Mouse (Mus musculus) MEL (cell line): ENCODE measurements around the gene Nudt9. TPM values are rescaled to one million over a fixed set of nuclear protein-coding genes. Genes with fewer than 3 reads are reported as not detected.

ENCODE experiments used
- DNase-seq: peaks from one replicate; pipeline ENCODE4 v3.0.0; 2011; ENCODE audit warnings: low read depth, low spot score
- H3K27ac ChIP-seq: 2 replicates; pipeline ENCODE4 v1.5.1; 2012; ENCODE audit warnings: low read depth, mild to moderate bottlenecking, control low read depth, low read length, moderate library complexity; ENCODE audit not compliant: control insufficient read depth
- H3K27me3 ChIP-seq, 2 experiments: fragments of 150-350 bp in 1 of 2; sonication (generic) in 1 of 2; 2 replicates each; pipeline ENCODE4 v1.6.1; 2012; ENCODE audit warnings: low read length in 2 of 2, mild to moderate bottlenecking in 2 of 2, improper control_type of control experiment in 1 of 2, moderate library complexity in 1 of 2; ENCODE audit not compliant: insufficient read depth in 2 of 2, control insufficient read depth in 1 of 2
- H3K36me3 ChIP-seq, 2 experiments: 2 replicates each; pipeline ENCODE4 v1.6.1; 2012 to 2014; ENCODE audit warnings: low read length in 2 of 2, improper control_type of control experiment in 1 of 2, inconsistent platforms in 1 of 2, mild to moderate bottlenecking in 1 of 2; ENCODE audit not compliant: insufficient read depth in 2 of 2, control insufficient read depth in 1 of 2
- H3K4me1 ChIP-seq, 2 experiments: fragments of 150-350 bp in 1 of 2; sonication (generic) in 1 of 2; 2 replicates each; pipeline ENCODE4 v1.6.1; 2012; ENCODE audit warnings: low read length in 2 of 2, improper control_type of control experiment in 1 of 2, mild to moderate bottlenecking in 1 of 2; ENCODE audit not compliant: insufficient read depth in 2 of 2, control insufficient read depth in 1 of 2
- H3K4me3 ChIP-seq, 2 experiments: fragments of 150-350 bp in 1 of 2; sonication (generic) in 1 of 2; 2 replicates each; pipeline ENCODE4 v1.5.1; 2012; ENCODE audit warnings: low read depth in 2 of 2, low read length in 2 of 2, mild to moderate bottlenecking in 2 of 2, moderate library complexity in 2 of 2, control low read depth in 1 of 2, improper control_type of control experiment in 1 of 2; ENCODE audit not compliant: control insufficient read depth in 1 of 2, insufficient read depth in 1 of 2
- H3K79me2 ChIP-seq: 2 replicates; pipeline ENCODE4 v1.6.1; 2012; ENCODE audit warnings: mild to moderate bottlenecking, low read length, moderate library complexity; ENCODE audit not compliant: control insufficient read depth, poor library complexity, insufficient read depth
- H3K9ac ChIP-seq: 2 replicates; pipeline ENCODE4 v1.6.1; 2012; ENCODE audit warnings: low read depth, mild to moderate bottlenecking, control low read depth, low read length, moderate library complexity; ENCODE audit not compliant: control insufficient read depth, poor library complexity, severe bottlenecking
- H3K9me3 ChIP-seq: fragments of 150-350 bp; sonication (generic); replicated peaks from 2 replicates; pipeline ENCODE4 v1.6.1; 2012; ENCODE audit warnings: mild to moderate bottlenecking, low read length, improper control_type of control experiment, moderate library complexity; ENCODE audit not compliant: insufficient read depth
- CHD2 ChIP-seq: IDR thresholded peaks from 2 replicates; pipeline ENCODE4 v1.6.1; 2011; ENCODE audit warnings: low read length, improper control_type of control experiment
- HCFC1 ChIP-seq: IDR thresholded peaks from 2 replicates; pipeline ENCODE4 v1.6.1; 2012; ENCODE audit warnings: low read depth, mild to moderate bottlenecking, inconsistent platforms, low read length, improper control_type of control experiment, moderate library complexity
- JUND ChIP-seq: IDR thresholded peaks from 2 replicates; pipeline ENCODE4 v1.6.1; 2011; ENCODE audit warnings: low read depth, mild to moderate bottlenecking, improper control_type of control experiment, low read length
- MAFK ChIP-seq: IDR thresholded peaks from 2 replicates; pipeline ENCODE4 v1.6.1; 2011; ENCODE audit warnings: low read depth, mild to moderate bottlenecking, low read length, improper control_type of control experiment, borderline replicate concordance
- MAZ ChIP-seq: IDR thresholded peaks from 2 replicates; pipeline ENCODE4 v1.6.1; 2012; ENCODE audit warnings: low read depth, mild to moderate bottlenecking, inconsistent platforms, low read length, improper control_type of control experiment
- MEF2A ChIP-seq: IDR thresholded peaks from 2 replicates; pipeline ENCODE4 v1.6.1; 2014; ENCODE audit warnings: low read depth, mild to moderate bottlenecking, inconsistent platforms, low read length, improper control_type of control experiment; ENCODE audit not compliant: poor library complexity, insufficient replicate concordance, severe bottlenecking; ENCODE audit errors: extremely low read depth
- MXI1 ChIP-seq: IDR thresholded peaks from 2 replicates; pipeline ENCODE4 v1.6.1; 2011; ENCODE audit warnings: mild to moderate bottlenecking, low read depth, low read length, improper control_type of control experiment
- MYC ChIP-seq: IDR thresholded peaks from 2 replicates; pipeline ENCODE4 v1.6.1; 2011; ENCODE audit warnings: low read depth, mild to moderate bottlenecking, low read length, improper control_type of control experiment, moderate library complexity
- RAD21 ChIP-seq: IDR thresholded peaks from 2 replicates; pipeline ENCODE4 v1.6.1; 2011; ENCODE audit warnings: mild to moderate bottlenecking, low read depth, low read length, improper control_type of control experiment
- TCF12 ChIP-seq: IDR thresholded peaks from 2 replicates; pipeline ENCODE4 v1.6.1; 2014; ENCODE audit warnings: low read depth, mild to moderate bottlenecking, inconsistent platforms, low read length, improper control_type of control experiment, moderate library complexity
- polyA plus RNA-seq, 2 experiments: library from polyadenylated mRNA; stranded (reverse) in 1 of 2; unstranded in 1 of 2; fragments of >175 nt in 1 of 2; fragments of >200 nt in 1 of 2; gene quantifications; 2 replicates each; pipeline versions ENCODE4 v1.2.1 to v1.2.4; 2012; ENCODE audit warnings: low replicate concordance in 2 of 2, low read depth in 1 of 2; ENCODE audit not compliant: insufficient read length in 2 of 2, insufficient read depth in 1 of 2, missing spikeins in 1 of 2
- total RNA-seq: library from RNA; depleted of rRNA; stranded (reverse); fragments of 300-350 nt; gene quantifications from 2 replicates; pipeline ENCODE4 v1.2.3, GENCODE M21; 2012

Nudt9 gene
- total and polyA plus RNA-seq, 3 experiments, result 102 to 125 TPM; not detected in 1

- Histone ChIP-seq H3K27me3 (peaks cover 0 to 2% of the 10 kb centered on the region in 2 experiments; a peak in 2 of 4 replicates), H3K4me1 (no peaks in the 10 kb centered on the region), H3K27ac (no peak overlapping the region), H3K36me3 (no peaks in the 10 kb centered on the region), H3K9ac (no peak overlapping the region), H3K79me2 (no peaks in the 10 kb centered on the region), H3K9me3 (no peaks in the 10 kb centered on the region), H3K4me3 (no peak overlapping the region)
- TF ChIP-seq RAD21 (no peak), CHD2 (no peak)
- DNase-seq, result no peak
Measured at GRCm38 (mm10) chr5:104096078-104096938, 50.2 kb downstream of the Nudt9 start.

GRCm38 (mm10) chr5:104101678-104102531 is 55.8 kb downstream of the Nudt9 start:
- H3K9me3 ChIP-seq, result no peaks in the 10 kb centered on the region
- H3K27me3 ChIP-seq, result peaks cover 2% of the 10 kb centered on the region in 2 experiments; a peak in 2 of 4 replicates
- TF ChIP-seq HCFC1 (no peak), MXI1 (no peak), MYC (no peak), MEF2A (no peak)
- TF ChIP-seq, all 39 proteins: peak for 0
- Histone ChIP-seq H3K36me3 (no peaks in the 10 kb centered on the region), H3K27ac (no peak overlapping the region), H3K79me2 (no peaks in the 10 kb centered on the region), H3K9ac (no peak overlapping the region), H3K4me3 (no peak overlapping the region), H3K4me1 (no peaks in the 10 kb centered on the region)
- no peak for DNase-seq

DNA sequence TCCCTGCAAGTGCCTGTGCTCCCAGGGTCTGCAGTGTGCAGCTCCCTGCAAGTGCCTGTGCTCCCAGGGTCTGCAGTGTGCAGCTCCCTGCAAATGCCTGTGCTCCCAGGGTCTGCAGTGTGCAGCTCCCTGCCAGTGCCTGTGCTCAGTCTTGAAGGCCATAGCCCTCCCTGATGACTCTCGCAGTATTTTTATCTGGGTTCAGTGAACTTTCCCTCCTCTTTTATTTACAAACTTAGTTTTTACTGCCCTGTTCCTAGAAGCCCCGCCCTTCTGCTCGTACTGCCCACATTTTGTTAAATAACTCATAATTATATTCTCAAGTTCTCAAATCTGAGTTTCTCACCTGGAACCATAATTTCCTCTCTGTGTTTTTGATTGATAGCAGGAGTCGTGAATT is 57.1 kb downstream of the Nudt9 start:
- Histone ChIP-seq H3K27me3 (peaks cover 0 to 2% of the 10 kb centered on the region in 2 experiments; a peak in 1 of 4 replicates), H3K9ac (no peak overlapping the region), H3K36me3 (no peaks in the 10 kb centered on the region), H3K4me3 (no peak overlapping the region), H3K27ac (no peak overlapping the region), H3K79me2 (no peaks in the 10 kb centered on the region), H3K4me1 (no peaks in the 10 kb centered on the region), H3K9me3 (no peaks in the 10 kb centered on the region)
- DNase-seq, result no peak
- no peak for TF ChIP-seq TCF12
- TF ChIP-seq MYC, result no peak
- no peak for TF ChIP-seq JUND
- TF ChIP-seq MAZ, result no peak
- TF ChIP-seq CHD2, result no peak
- TF ChIP-seq MAFK, result no peak
